Mouse (Mus musculus) forebrain, embryonic 12.5 days (tissue): ENCODE results near the gene Cd82. TPM values are rescaled to one million over a fixed set of nuclear protein-coding genes. Genes with fewer than 3 reads are reported as not detected.

Source experiments
- ATAC-seq: fragments of 200-750 bp; cut with Nextera tagmentation; 2 replicates; pipeline ENCODE4 v1.8.0; 2017; ENCODE audit warnings: moderate TSS enrichment; ENCODE audit not compliant: low FRiP score
- H3K27ac ChIP-seq: fragments of 300-500 bp; sonication (generic); 2 replicates; pipeline ENCODE4 v1.5.1; 2016; ENCODE audit warnings: mild to moderate bottlenecking
- H3K27me3 ChIP-seq: fragments of 300-500 bp; sonication (generic); 2 replicates; pipeline ENCODE4 v1.6.1; 2016; ENCODE audit warnings: mild to moderate bottlenecking
- H3K36me3 ChIP-seq: fragments of 300-500 bp; sonication (generic); replicated peaks from 2 replicates; pipeline ENCODE4 v1.6.1; 2016; ENCODE audit warnings: mild to moderate bottlenecking
- H3K4me1 ChIP-seq: fragments of 300-500 bp; sonication (generic); 2 replicates; pipeline ENCODE4 v1.6.1; 2016
- H3K4me2 ChIP-seq: fragments of 300-500 bp; sonication (generic); 2 replicates; pipeline ENCODE4 v1.6.1; 2016; ENCODE audit warnings: mild to moderate bottlenecking, moderate library complexity
- H3K4me3 ChIP-seq: fragments of 300-500 bp; sonication (generic); replicated peaks from 2 replicates; pipeline ENCODE4 v1.5.1; 2016; ENCODE audit warnings: mild to moderate bottlenecking
- H3K9ac ChIP-seq: fragments of 300-500 bp; sonication (generic); 2 replicates; pipeline ENCODE4 v1.6.1; 2016; ENCODE audit warnings: mild to moderate bottlenecking
- H3K9me3 ChIP-seq: fragments of 300-500 bp; sonication (generic); 2 replicates; pipeline ENCODE4 v1.6.1; 2016
- WGBS: fragments of 180-500 bp; shearing (Covaris S2); methylation state at CpG from one replicate; pipeline ENCODE4 v1.1.7; 2016; 5-methylcytosine and 5-hydroxymethylcytosine counted together
- polyA plus RNA-seq: library from polyadenylated mRNA; unstranded; fragments of >200 nt; fragmentation: Nextera tagmentation; extraction: Ambion mirVana; gene quantifications from 2 replicates; pipeline ENCODE4 v1.2.1, GENCODE M21; 2016

Gene Cd82
- 9.1 and 10.6 TPM in 2 replicates for polyA plus RNA-seq

GRCm38 (mm10) chr2:93462760-93463159, at the start of gene Cd82:
Gene Cd82 (minus strand): TSS chr2:93463140.
- H3K36me3 ChIP-seq = no peaks in the 10 kb centered on the region
- peak; percentile 81 for ATAC-seq
- H3K4me1 ChIP-seq = peaks cover 19% of the 10 kb centered on the region
- peak within 1 kb of the TSS; percentile 72 for H3K4me2 ChIP-seq
- peaks cover 40% of the 10 kb centered on the region for H3K27me3 ChIP-seq
- peaks cover 5% of the 10 kb centered on the region; the same call in 1 of the 2 replicates for H3K9me3 ChIP-seq
- H3K9ac ChIP-seq = peak within 1 kb of the TSS; percentile 52; the same call in 1 of the 2 replicates
- WGBS = 2% methylated on average over 20 of the region's 20 CpGs
- peak within 1 kb of the TSS; percentile 70 for H3K27ac ChIP-seq
- peak within 1 kb of the TSS; percentile 40 for H3K4me3 ChIP-seq

GRCm38 (mm10) chr2:93512130-93512529, 49.2 kb upstream of the Cd82 start:
- no peak for ATAC-seq
- no peak overlapping the region for H3K27ac ChIP-seq

GRCm38 (mm10) chr2:93510839-93511238, 47.9 kb upstream of the Cd82 start:
- H3K4me2 ChIP-seq = no peak overlapping the region
- no peaks in the 10 kb centered on the region for H3K27me3 ChIP-seq
- H3K9me3 ChIP-seq = no peaks in the 10 kb centered on the region
- no peak overlapping the region for H3K9ac ChIP-seq
- no peak overlapping the region for H3K27ac ChIP-seq
- no peak for ATAC-seq
- H3K4me3 ChIP-seq = no peak overlapping the region
- H3K36me3 ChIP-seq = no peaks in the 10 kb centered on the region
- H3K4me1 ChIP-seq = no peaks in the 10 kb centered on the region
- 90% methylated on average over 1 of the region's 1 CpGs for WGBS

More at GRCm38 (mm10) chr2:93512130-93512529, 49.2 kb upstream of the Cd82 start:
- no peaks in the 10 kb centered on the region for H3K4me1 ChIP-seq
- H3K36me3 ChIP-seq = no peaks in the 10 kb centered on the region
- WGBS = 74% methylated on average over 7 of the region's 7 CpGs
- no peak overlapping the region for H3K4me3 ChIP-seq
- H3K9me3 ChIP-seq = no peaks in the 10 kb centered on the region
- no peak overlapping the region for H3K9ac ChIP-seq
- H3K4me2 ChIP-seq = no peak overlapping the region
- H3K27me3 ChIP-seq = no peaks in the 10 kb centered on the region

- no peaks in the 10 kb centered on the region for H3K4me1 ChIP-seq
- no peaks in the 10 kb centered on the region for H3K36me3 ChIP-seq
- no peak overlapping the region for H3K9ac ChIP-seq
- no peak overlapping the region for H3K27ac ChIP-seq
- H3K4me2 ChIP-seq = no peak overlapping the region
- H3K9me3 ChIP-seq = no peaks in the 10 kb centered on the region
- no peaks in the 10 kb centered on the region for H3K27me3 ChIP-seq
- no peak overlapping the region for H3K4me3 ChIP-seq
- 90% methylated on average over 12 of the region's 12 CpGs for WGBS
- no peak for ATAC-seq
Measured at GRCm38 (mm10) chr2:93509777-93510750, 47.1 kb upstream of the Cd82 start.

GRCm38 (mm10) chr2:93505091-93505490, 42.2 kb upstream of the Cd82 start:
- WGBS = 92% methylated on average over 6 of the region's 6 CpGs
- Histone ChIP-seq H3K9ac (no peak overlapping the region), H3K9me3 (no peaks in the 10 kb centered on the region), H3K4me1 (no peaks in the 10 kb centered on the region), H3K4me2 (no peak overlapping the region), H3K4me3 (no peak overlapping the region), H3K36me3 (no peaks in the 10 kb centered on the region), H3K27ac (no peak overlapping the region), H3K27me3 (no peaks in the 10 kb centered on the region)
- no peak for ATAC-seq

GRCm38 (mm10) chr2:93503353-93503752, 40.4 kb upstream of the Cd82 start:
- Histone ChIP-seq H3K36me3 (no peaks in the 10 kb centered on the region), H3K27me3 (no peaks in the 10 kb centered on the region), H3K4me1 (no peaks in the 10 kb centered on the region), H3K9me3 (no peaks in the 10 kb centered on the region), H3K27ac (no peak overlapping the region), H3K9ac (no peak overlapping the region), H3K4me3 (no peak overlapping the region), H3K4me2 (no peak overlapping the region)
- WGBS = 81% methylated on average over 4 of the region's 4 CpGs
- ATAC-seq = no peak

- no peak overlapping the region for H3K9ac ChIP-seq
- H3K27me3 ChIP-seq = no peaks in the 10 kb centered on the region; the same call in 1 of the 2 replicates
- no peak overlapping the region for H3K4me3 ChIP-seq
- no peak overlapping the region for H3K4me2 ChIP-seq
- no peak overlapping the region for H3K27ac ChIP-seq
- H3K9me3 ChIP-seq = no peaks in the 10 kb centered on the region
- no peak for ATAC-seq
- no peaks in the 10 kb centered on the region for H3K4me1 ChIP-seq
- H3K36me3 ChIP-seq = no peaks in the 10 kb centered on the region
- 81% methylated on average over 10 of the region's 10 CpGs for WGBS
Measured at GRCm38 (mm10) chr2:93501303-93501702, 38.4 kb upstream of the Cd82 start.

- Histone ChIP-seq H3K9me3 (no peaks in the 10 kb centered on the region), H3K9ac (no peak overlapping the region), H3K4me2 (no peak overlapping the region), H3K36me3 (no peaks in the 10 kb centered on the region), H3K4me3 (no peak overlapping the region), H3K4me1 (no peaks in the 10 kb centered on the region), H3K27me3 (no peaks in the 10 kb centered on the region; the same call in 1 of the 2 replicates), H3K27ac (no peak overlapping the region)
- WGBS = 93% methylated on average over 5 of the region's 5 CpGs
- ATAC-seq = no peak
Measured at GRCm38 (mm10) chr2:93497221-93497620, 34.3 kb upstream of the Cd82 start.

GRCm38 (mm10) chr2:93495170-93495569, 32.2 kb upstream of the Cd82 start:
- Histone ChIP-seq H3K4me2 (no peak overlapping the region), H3K36me3 (no peaks in the 10 kb centered on the region), H3K27ac (no peak overlapping the region), H3K9me3 (no peaks in the 10 kb centered on the region), H3K27me3 (no peaks in the 10 kb centered on the region; the same call in 1 of the 2 replicates), H3K4me3 (no peak overlapping the region), H3K4me1 (no peaks in the 10 kb centered on the region), H3K9ac (no peak overlapping the region)
- WGBS = 86% methylated on average over 3 of the region's 3 CpGs
- ATAC-seq = no peak

GRCm38 (mm10) chr2:93493541-93493940, 30.6 kb upstream of the Cd82 start:
- Histone ChIP-seq H3K4me2 (no peak overlapping the region), H3K9ac (no peak overlapping the region), H3K4me3 (no peak overlapping the region), H3K9me3 (no peaks in the 10 kb centered on the region), H3K36me3 (no peaks in the 10 kb centered on the region), H3K4me1 (no peaks in the 10 kb centered on the region), H3K27ac (no peak overlapping the region), H3K27me3 (peaks cover under 1% of the 10 kb centered on the region; the same call in 1 of the 2 replicates)
- ATAC-seq = no peak
- WGBS = 78% methylated on average over 3 of the region's 3 CpGs

- H3K9me3 ChIP-seq = no peaks in the 10 kb centered on the region
- 98% methylated on average over 2 of the region's 2 CpGs for WGBS
- ATAC-seq = no peak
- no peaks in the 10 kb centered on the region for H3K36me3 ChIP-seq
- no peak overlapping the region for H3K4me2 ChIP-seq
- H3K4me3 ChIP-seq = no peak overlapping the region
- 0 out of 2 replicates have a peak, but pooled peaks cover 8% of the 10 kb centered on the region for H3K27me3 ChIP-seq
- 0 out of 2 replicates have a peak, but pooled peaks cover under 1% of the 10 kb centered on the region for H3K4me1 ChIP-seq
- no peak overlapping the region for H3K27ac ChIP-seq
- H3K9ac ChIP-seq = no peak overlapping the region
Measured at GRCm38 (mm10) chr2:93490516-93490915, 27.6 kb upstream of the Cd82 start.

- ATAC-seq = no peak
- Histone ChIP-seq H3K4me2 (no peak overlapping the region), H3K9me3 (no peaks in the 10 kb centered on the region), H3K4me1 (peaks cover 2% of the 10 kb centered on the region; the same call in 1 of the 2 replicates), H3K9ac (no peak overlapping the region), H3K4me3 (no peak overlapping the region), H3K27ac (no peak overlapping the region), H3K36me3 (no peaks in the 10 kb centered on the region), H3K27me3 (0 out of 2 replicates have a peak, but pooled peaks cover 8% of the 10 kb centered on the region)
- 47% methylated on average over 19 of the region's 19 CpGs for WGBS
Measured at GRCm38 (mm10) chr2:93488911-93489587, 26.1 kb upstream of the Cd82 start.
